Mouse (Mus musculus): Measurements from ENCODE around the gene Hsd17b3.

Hsd17b3 gene

GRCm38 (mm10) chr13:64018586-64019141 lies 70.4 kb downstream of the Hsd17b3 start:
- no peak for DNase-seq (ENCODE audit: low spot score)

GRCm38 (mm10) chr13:64016048-64016447 lies 73.0 kb downstream of the Hsd17b3 start:
- DNase-seq (ENCODE audit: low spot score): no peak

DNA sequence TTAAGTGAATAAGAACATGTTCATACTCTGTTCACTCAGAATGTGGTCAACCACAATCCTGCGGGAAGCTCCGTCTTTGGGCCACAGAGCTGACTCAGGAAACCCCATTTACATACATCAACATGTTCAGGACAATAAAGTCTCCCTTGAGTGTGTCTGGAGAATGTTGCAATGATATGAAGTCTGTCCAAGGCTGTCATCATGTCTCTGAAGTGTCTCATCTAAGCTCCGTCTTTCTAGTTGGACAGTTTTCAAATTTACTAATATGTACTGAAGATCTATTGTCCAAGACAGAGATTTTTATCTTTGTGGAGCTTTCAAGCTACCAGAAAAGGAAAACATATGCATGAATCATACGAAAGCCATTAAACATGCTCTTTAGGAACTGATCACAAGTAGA lies 77.9 kb downstream of the Hsd17b3 start:
- DNase-seq (ENCODE audit: low spot score): no peak

All from yolk sac, embryonic 10.5 days (tissue).